Mouse (Mus musculus) cerebellum, adult 2 months (tissue): ENCODE data around the gene Fam166b.

Source experiments
- CTCF ChIP-seq: fragments of 200-500 bp; IDR thresholded peaks from 2 replicates; pipeline ENCODE4 v1.5.1; 2011; ENCODE audit warnings: low read depth, mild to moderate bottlenecking, control low read depth, low read length, moderate library complexity, borderline replicate concordance; ENCODE audit not compliant: insufficient read depth
- POLR2A ChIP-seq: fragments of 200-500 bp; IDR thresholded peaks from 2 replicates; pipeline ENCODE4 v1.6.1; 2011; ENCODE audit warnings: low read length, control low read depth, borderline replicate concordance; ENCODE audit not compliant: insufficient read depth

DNA sequence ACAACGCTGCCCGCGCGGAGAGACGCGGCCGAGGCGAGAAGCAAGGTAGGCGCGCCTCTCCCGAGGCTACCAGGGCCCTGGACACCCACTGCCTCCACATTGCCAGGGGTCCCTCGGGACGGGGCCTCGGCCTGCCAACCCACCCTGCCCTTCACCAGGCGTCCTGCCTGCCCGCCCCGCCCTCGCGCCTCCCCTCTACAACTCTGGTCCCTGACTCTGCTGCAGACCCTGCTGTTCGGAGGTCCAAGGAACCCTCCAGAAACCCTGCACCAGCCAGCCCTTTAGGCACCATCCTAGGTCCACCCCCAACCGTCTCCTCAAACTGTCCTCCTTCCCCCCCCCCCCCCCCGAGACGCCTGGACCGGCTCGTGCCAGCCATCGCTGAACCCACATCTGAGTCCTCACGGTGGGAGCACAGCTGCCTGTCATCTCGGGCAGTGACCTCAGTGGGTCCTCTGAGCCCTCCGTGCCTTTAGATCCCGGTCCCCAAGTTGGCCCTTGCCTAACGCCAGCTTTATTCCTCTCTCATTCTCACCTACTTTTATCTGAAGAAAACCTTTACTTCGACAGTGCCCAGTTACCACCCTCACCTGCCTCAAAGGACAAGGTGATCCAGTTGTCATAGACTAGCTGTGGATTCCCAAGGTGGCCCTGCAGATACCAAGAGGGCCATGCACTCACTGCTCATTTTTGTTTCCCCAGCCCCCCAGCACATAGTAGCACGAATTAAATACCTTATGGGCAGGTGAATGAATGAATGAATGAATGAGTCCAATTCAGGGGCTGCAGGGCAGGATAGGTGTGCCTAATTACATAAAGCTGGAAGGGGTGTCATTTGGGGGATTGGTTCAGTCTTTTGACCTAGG lies 46.5 kb downstream of the Fam166b start:
- TF ChIP-seq POLR2A (no peak), CTCF (no peak)
